Mouse (Mus musculus) ovary, postnatal 10 days (tissue): ENCODE results near the gene Gm17469.
"Not testable (repeated sequence)": the region's sequence is repeated elsewhere in the genome, so short reads cannot be mapped to it uniquely, and the experiment has no call there.

Source experiments
- DNase-seq: peaks from one replicate; pipeline ENCODE4 v3.0.0; 2022; ENCODE audit warnings: low spot score

Gm17469 gene

DNA sequence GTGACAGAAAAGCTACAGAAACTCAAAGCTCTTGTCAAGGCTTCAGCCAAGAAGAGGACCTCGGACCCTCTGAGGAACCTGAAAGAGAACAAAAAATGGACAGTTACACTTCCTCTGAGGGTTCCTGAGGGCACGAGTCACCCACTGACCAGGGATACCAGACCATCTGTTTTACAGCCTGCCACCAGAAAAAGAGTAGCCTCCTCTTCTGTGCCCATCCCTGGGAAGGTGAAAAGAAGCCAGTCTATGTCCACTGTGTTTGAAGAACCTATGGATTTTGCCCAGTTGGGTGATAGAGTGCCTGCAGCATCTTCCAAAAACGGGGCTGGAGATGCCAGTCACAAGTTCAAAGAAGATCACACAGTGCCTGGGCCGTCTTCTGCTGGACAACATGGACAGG, at the start of gene Gm17469:
Gene Gm17469, plus strand, starts transcription at position 301 of the 400 bp plus-strand sequence.
- DNase-seq: not testable (repeated sequence)
